Mouse (Mus musculus) cortical plate, adult 2 months (tissue): ENCODE data around the gene Shc3.

Experiments
- CTCF ChIP-seq: fragments of 200-500 bp; IDR thresholded peaks from 2 replicates; pipeline ENCODE4 v1.5.1; 2011; ENCODE audit warnings: mild to moderate bottlenecking, control low read depth, low read length; ENCODE audit not compliant: insufficient read depth; ENCODE audit errors: extremely low read depth
- POLR2A ChIP-seq: fragments of 200-500 bp; IDR thresholded peaks from 2 replicates; pipeline ENCODE4 v1.6.1; 2011; ENCODE audit warnings: mild to moderate bottlenecking, low read length, control low read depth; ENCODE audit not compliant: insufficient read depth; ENCODE audit errors: extremely low read depth

GRCm38 (mm10) chr13:51400186-51400719 lies 169.0 kb downstream of the Shc3 start:
- TF ChIP-seq POLR2A: no peak
- TF ChIP-seq CTCF: no peak
